ENCODE assay signal across 31 mouse cellular contexts in the genomic region with DNA sequence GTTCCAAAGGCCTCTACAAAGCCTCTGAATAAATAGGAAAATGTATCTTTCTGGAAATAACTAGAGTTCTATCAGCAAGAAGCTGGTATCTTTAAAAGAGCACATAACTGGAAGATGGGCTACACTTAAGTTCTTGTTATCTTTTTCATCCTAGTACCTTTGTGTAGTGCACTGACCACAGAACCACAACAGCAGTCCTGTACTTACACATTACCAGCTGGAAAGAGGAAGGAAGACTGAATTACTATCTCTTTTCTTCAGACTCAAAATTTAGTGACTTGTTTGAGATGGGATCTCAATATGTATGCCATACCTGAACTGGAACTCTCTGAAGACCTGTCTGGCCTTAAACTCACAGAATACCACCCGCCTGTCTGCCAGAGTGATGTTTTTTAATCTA. TPM values are rescaled to one million over a fixed set of nuclear protein-coding genes. Genes with fewer than 3 reads are reported as not detected.
A peak's percentile ranks its signal among the peaks of the same experiment; 100 is the strongest.
DNase-seq lines count a peak whose midpoint lies in the region; ATAC-seq and TF ChIP-seq lines count a peak whose summit lies in the region.
"Had no signal": no experiment of that assay in that cellular context is flagged by ENCODE, and none has a peak within 500 bp of the region (broad histone marks: within the 10 kb centered on the region; RNA-seq: fewer than 3 reads in every experiment).

No protein-coding gene starts in this region.

- no peak for TF ChIP-seq CTCF in lung, adult 2 months (IDR thresholded peaks at IDR 0.05; ENCODE audit: insufficient read depth, low read length)

- DNase-seq in liver, embryonic 13.5 days = no peak
- no peak for DNase-seq in liver, embryonic 11.5 days (ENCODE audit: low spot score)
- DNase-seq in MEL-GATA-1-ER (ENCODE audit: extremely low read depth, low read depth) = peak; percentile 80
- no peak for DNase-seq in cerebellum, postnatal 10 days
- no peak for DNase-seq in lung, adult 2 months
- no peak for DNase-seq in kidney, postnatal 14 days
- no peak for DNase-seq in retina, postnatal 1 day
- DNase-seq: adrenal gland, postnatal 25 days; cerebellum, adult 11-12 months; cerebellum, postnatal 14 days; embryo, embryonic 11 days; gastrocnemius, postnatal 25 days; heart, adult 18-20 months; heart, postnatal 36 days; kidney, adult 9 months; kidney, postnatal 10 days; liver; right cerebral cortex, postnatal 4 days; thymus, adult 2 months; thymus, postnatal 36 days had no signal

- H3K27me3 ChIP-seq in liver, embryonic 13.5 days = no peaks in the 10 kb centered on the region
- H3K27me3 ChIP-seq in liver, embryonic 11.5 days (replicated peaks; ENCODE audit: control insufficient read depth, insufficient read depth, low read length) = no peaks in the 10 kb centered on the region
- H3K27me3 ChIP-seq: embryonic facial prominence, embryonic 12.5 days; hindbrain, embryonic 12.5 days; midbrain, embryonic 13.5 days; neural tube, embryonic 15.5 days had no signal

- H3K4me1 ChIP-seq in liver, embryonic 13.5 days (replicated peaks) = peaks cover 62% of the 10 kb centered on the region
- peaks cover 34% of the 10 kb centered on the region for H3K4me1 ChIP-seq in liver, embryonic 11.5 days (replicated peaks; ENCODE audit: control insufficient read depth, insufficient read depth, low read length)
- peaks cover 25% of the 10 kb centered on the region for H3K4me1 ChIP-seq in lung, adult 2 months (ENCODE audit: control insufficient read depth, insufficient read depth, low read length)

- 14% methylated on average over 1 of the region's 1 CpGs for WGBS in liver, embryonic 13.5 days (ENCODE audit: insufficient replicate concordance)
- WGBS in liver, embryonic 11.5 days = 38% methylated on average over 1 of the region's 1 CpGs
- 67% methylated on average over 1 of the region's 1 CpGs for WGBS in lung, adult 2 months

- peak overlapping the region; percentile 19; the same call in 1 of the 2 replicates for H3K27ac ChIP-seq in liver, embryonic 13.5 days
- H3K27ac ChIP-seq in liver, embryonic 11.5 days (ENCODE audit: low read depth, low read length) = no peak overlapping the region
- H3K27ac ChIP-seq: embryonic facial prominence, embryonic 12.5 days; hindbrain, embryonic 12.5 days; hindbrain, postnatal 0 days; macrophage; midbrain, embryonic 13.5 days; neural tube, embryonic 15.5 days had no signal

- H3K36me3 ChIP-seq in liver, embryonic 13.5 days = peaks cover 9% of the 10 kb centered on the region; the same call in 1 of the 2 replicates
- peaks cover 2% of the 10 kb centered on the region; the same call in 1 of the 2 replicates for H3K36me3 ChIP-seq in liver, embryonic 11.5 days (ENCODE audit: control insufficient read depth, insufficient read depth, low read length)
- H3K36me3 ChIP-seq: embryonic facial prominence, embryonic 12.5 days; midbrain, embryonic 13.5 days; neural tube, embryonic 15.5 days had no signal

- H3K9me3 ChIP-seq in liver, embryonic 13.5 days (replicated peaks) = no peaks in the 10 kb centered on the region
- H3K9me3 ChIP-seq in liver, embryonic 11.5 days (ENCODE audit: control insufficient read depth, low read length) = no peaks in the 10 kb centered on the region
- H3K9me3 ChIP-seq: embryonic facial prominence, embryonic 12.5 days; hindbrain, embryonic 12.5 days; midbrain, embryonic 13.5 days; neural tube, embryonic 15.5 days had no signal

- no peak for TF ChIP-seq POLR2A in lung, adult 2 months (IDR thresholded peaks at IDR 0.05; ENCODE audit: borderline replicate concordance, extremely low read depth, low read depth, low read length)

- no peak overlapping the region for H3K4me3 ChIP-seq in liver, embryonic 13.5 days (replicated peaks)
- no peak overlapping the region for H3K4me3 ChIP-seq in liver, embryonic 11.5 days (ENCODE audit: low read depth, low read length)
- H3K4me3 ChIP-seq in lung, adult 2 months (replicated peaks; ENCODE audit: extremely low read depth, low read depth, low read length) = no peak overlapping the region
- H3K4me3 ChIP-seq: embryonic facial prominence, embryonic 12.5 days; hindbrain, embryonic 12.5 days; midbrain, embryonic 13.5 days; neural tube, embryonic 15.5 days had no signal

- no peak overlapping the region for H3K4me2 ChIP-seq in liver, embryonic 13.5 days
- H3K4me2 ChIP-seq in liver, embryonic 11.5 days = no peak overlapping the region
- H3K4me2 ChIP-seq: embryonic facial prominence, embryonic 12.5 days; heart, embryonic 11.5 days; hindbrain, embryonic 12.5 days; midbrain, embryonic 13.5 days; neural tube, embryonic 15.5 days had no signal

- no peak for ATAC-seq in liver, embryonic 13.5 days (ENCODE audit: low read depth)
- no peak for ATAC-seq in liver, embryonic 11.5 days (replicated peaks; ENCODE audit: low FRiP score)
- peak; percentile 69 for ATAC-seq in megakaryocyte progenitor cell, adult 5-6 weeks (replicated peaks; ENCODE audit: poor library complexity)
- ATAC-seq: CD4-positive, CD25-positive, alpha-beta regulatory T cell, adult 4 months; forebrain, embryonic 14.5 days; hindbrain, postnatal 0 days; intestine, postnatal 0 days; midbrain, embryonic 13.5 days had no signal

- no peak overlapping the region for H3K9ac ChIP-seq in liver, embryonic 13.5 days
- no peak overlapping the region for H3K9ac ChIP-seq in liver, embryonic 11.5 days (ENCODE audit: low read depth, low read length)
- H3K9ac ChIP-seq: embryonic facial prominence, embryonic 12.5 days; hindbrain, embryonic 12.5 days; midbrain, embryonic 13.5 days; neural tube, embryonic 15.5 days had no signal

RNA-seq across cellular contexts. Expression of a gene that starts 6.1 kb away (rescaled TPM):
- polyA plus RNA-seq in liver, embryonic 13.5 days (2015; fragmentation: Nextera tagmentation; extraction: Ambion mirVana) = 52.3 and 54.8 TPM in 2 replicates
- polyA plus RNA-seq in liver, embryonic 11.5 days (2014; fragmentation: Nextera tagmentation; extraction: Ambion mirVana) = 88.6 and 103 TPM in 2 replicates
- total RNA-seq in megakaryocyte progenitor cell, adult 5-6 weeks (2015) = 221 and 254 TPM in 2 replicates
- 97.3 and 159 TPM in 2 replicates for total RNA-seq in megakaryocyte progenitor cell, adult 5-6 weeks (2017)
- polyA plus RNA-seq in lung, adult 2 months (2012; rRNA removed) = 32.5 and 33.5 TPM in 2 replicates
